Mouse (Mus musculus): Measurements from ENCODE around the gene Cpa4. TPM values are rescaled to one million over a fixed set of nuclear protein-coding genes. Genes with fewer than 3 reads are reported as not detected.
A peak's percentile ranks its signal among the peaks of the same experiment; 100 is the strongest.

Cpa4 gene
- polyA plus RNA-seq, 1 experiment from 2014 or later: not detected

DNA sequence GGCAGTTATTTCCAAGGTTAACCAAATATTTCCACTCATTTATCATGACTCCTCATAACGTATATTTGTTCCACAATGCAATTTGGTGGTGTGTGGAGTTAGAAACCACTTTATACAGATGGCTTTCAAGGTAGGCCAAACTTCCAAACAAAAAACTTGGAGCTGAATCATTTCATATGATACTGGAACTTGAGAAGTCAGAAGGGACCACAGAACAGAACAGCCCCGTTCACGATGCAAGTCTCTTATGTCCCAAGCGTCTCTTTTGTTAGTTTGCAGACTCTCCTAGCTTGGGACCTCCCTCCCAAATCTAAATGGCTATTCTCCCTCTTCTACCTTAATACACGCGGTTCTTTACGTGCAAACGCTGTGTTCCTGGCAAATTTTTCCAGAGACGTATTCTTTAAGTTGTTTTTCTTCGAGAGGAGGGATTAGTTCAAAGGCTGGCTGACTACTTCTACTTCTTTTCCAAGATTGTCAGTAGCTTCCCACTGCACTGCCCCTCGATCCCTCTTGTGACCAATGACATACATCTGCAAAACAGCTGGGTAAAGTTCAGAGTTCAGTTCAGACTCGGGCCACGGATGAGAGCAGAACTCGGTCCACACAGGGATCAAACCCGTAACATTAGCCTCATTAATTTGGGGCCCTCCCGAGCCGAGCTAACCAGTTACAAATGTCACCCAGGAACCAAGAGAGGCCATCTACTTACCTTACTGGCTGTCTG, 8.5 kb downstream of the Cpa4 start:
- DNase-seq: no peak
- H3K27ac ChIP-seq (ENCODE audit: low read depth): no peak overlapping the region
- no peaks in the 10 kb centered on the region for H3K27me3 ChIP-seq (ENCODE audit: insufficient read depth, low read length)
- H3K4me3 ChIP-seq (ENCODE audit: low read depth, low read length): no peak overlapping the region
- no peaks in the 10 kb centered on the region for H3K36me3 ChIP-seq (replicated peaks; ENCODE audit: insufficient read depth, low read length)
- no peak overlapping the region for H3K4me2 ChIP-seq (ENCODE audit: low read depth, low read length)
- no peaks in the 10 kb centered on the region for H3K4me1 ChIP-seq (ENCODE audit: insufficient read depth)
- no peaks in the 10 kb centered on the region for H3K9me3 ChIP-seq (ENCODE audit: low read length)
- no peak for ATAC-seq
- TF ChIP-seq EP300 (IDR thresholded peaks at IDR 0.05; ENCODE audit: low read depth) (no peak), CTCF (IDR thresholded peaks at IDR 0.05; ENCODE audit: low read depth) (no peak)
- WGBS (ENCODE audit: insufficient replicate concordance): 70% methylated on average over 17 of the region's 17 CpGs
- H3K9ac ChIP-seq (replicated peaks): no peak overlapping the region

DNA sequence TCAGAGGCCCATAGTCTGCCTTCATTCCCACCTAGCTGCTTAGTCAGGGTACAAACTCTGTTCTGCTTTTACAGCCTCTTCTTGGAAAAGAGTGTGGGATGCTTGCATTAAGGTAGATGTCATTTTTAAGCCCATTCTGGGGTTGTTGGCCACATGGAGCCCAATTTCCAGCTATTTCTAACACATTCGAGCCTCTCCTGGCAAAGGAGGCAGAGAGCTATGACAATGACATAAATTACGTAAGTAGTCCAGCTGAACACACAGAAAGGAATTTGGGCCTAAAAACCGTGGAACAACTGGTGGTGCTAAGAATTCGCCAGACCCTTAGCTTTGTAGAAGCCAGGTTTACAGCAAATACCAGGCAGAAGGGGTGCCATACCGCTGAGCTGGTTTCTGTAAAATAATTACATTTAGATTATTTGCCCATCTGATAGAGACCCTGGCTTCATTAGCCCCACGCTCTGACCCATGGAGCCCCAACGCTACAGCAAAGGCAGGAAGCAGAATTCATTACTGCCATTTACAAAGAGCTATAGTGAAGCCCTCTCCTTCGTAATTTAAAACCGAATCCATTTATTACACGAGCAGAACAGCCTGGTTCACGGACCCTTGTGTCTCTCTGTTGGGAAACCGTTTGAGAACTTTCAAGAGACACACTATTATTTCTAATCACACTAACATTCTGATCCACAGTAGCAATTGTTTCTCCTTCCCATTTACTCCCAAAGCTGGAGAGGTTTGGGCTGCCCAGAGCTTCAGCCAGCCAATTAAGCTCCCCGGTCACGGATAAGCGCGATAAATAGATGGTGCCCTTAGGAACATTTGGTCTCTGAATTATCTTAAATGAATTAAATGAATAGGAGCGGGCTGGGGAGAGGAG, 12.0 kb downstream of the Cpa4 start:
- Histone ChIP-seq H3K4me3 (ENCODE audit: low read depth, low read length) (no peak overlapping the region), H3K4me1 (ENCODE audit: insufficient read depth) (no peaks in the 10 kb centered on the region), H3K9me3 (ENCODE audit: low read length) (no peaks in the 10 kb centered on the region), H3K9ac (replicated peaks) (no peak overlapping the region), H3K27me3 (ENCODE audit: insufficient read depth, low read length) (no peaks in the 10 kb centered on the region), H3K4me2 (ENCODE audit: low read depth, low read length) (no peak overlapping the region), H3K27ac (ENCODE audit: low read depth) (no peak overlapping the region), H3K36me3 (replicated peaks; ENCODE audit: insufficient read depth, low read length) (no peaks in the 10 kb centered on the region)
- 72% methylated on average over 17 of the region's 17 CpGs for WGBS (ENCODE audit: insufficient replicate concordance)
- TF ChIP-seq EP300 (IDR thresholded peaks at IDR 0.05; ENCODE audit: low read depth) (no peak), CTCF (IDR thresholded peaks at IDR 0.05; ENCODE audit: low read depth) (no peak)
- DNase-seq: no peak
- ATAC-seq: no peak

DNA sequence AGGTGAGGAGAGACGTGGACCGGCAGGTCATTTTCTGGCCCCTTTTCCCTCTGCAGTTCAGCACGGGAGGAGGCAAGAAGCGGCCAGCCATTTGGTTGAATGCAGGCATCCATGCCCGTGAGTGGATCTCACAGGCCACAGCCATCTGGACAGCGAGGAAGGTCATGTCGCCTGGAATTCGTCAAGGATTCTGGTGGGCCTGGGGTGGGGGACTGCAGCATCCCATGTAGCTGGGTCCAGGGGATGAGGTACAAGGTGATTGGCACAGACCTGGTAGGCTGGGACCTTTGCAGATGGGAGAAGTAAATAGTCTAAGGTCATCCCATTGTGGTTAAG, 12.6 kb downstream of the Cpa4 start:
- no peaks in the 10 kb centered on the region for H3K36me3 ChIP-seq (replicated peaks; ENCODE audit: insufficient read depth, low read length)
- no peak overlapping the region for H3K4me2 ChIP-seq (ENCODE audit: low read depth, low read length)
- no peaks in the 10 kb centered on the region for H3K27me3 ChIP-seq (ENCODE audit: insufficient read depth, low read length)
- ATAC-seq: no peak
- no peaks in the 10 kb centered on the region for H3K4me1 ChIP-seq (ENCODE audit: insufficient read depth)
- 83% methylated on average over 8 of the region's 8 CpGs for WGBS (ENCODE audit: insufficient replicate concordance)
- no peak overlapping the region for H3K9ac ChIP-seq (replicated peaks)
- TF ChIP-seq EP300 (IDR thresholded peaks at IDR 0.05; ENCODE audit: low read depth) (no peak), CTCF (IDR thresholded peaks at IDR 0.05; ENCODE audit: low read depth) (no peak)
- no peaks in the 10 kb centered on the region for H3K9me3 ChIP-seq (ENCODE audit: low read length)
- H3K27ac ChIP-seq (ENCODE audit: low read depth): no peak overlapping the region
- no peak for DNase-seq
- H3K4me3 ChIP-seq (ENCODE audit: low read depth, low read length): no peak overlapping the region

DNA sequence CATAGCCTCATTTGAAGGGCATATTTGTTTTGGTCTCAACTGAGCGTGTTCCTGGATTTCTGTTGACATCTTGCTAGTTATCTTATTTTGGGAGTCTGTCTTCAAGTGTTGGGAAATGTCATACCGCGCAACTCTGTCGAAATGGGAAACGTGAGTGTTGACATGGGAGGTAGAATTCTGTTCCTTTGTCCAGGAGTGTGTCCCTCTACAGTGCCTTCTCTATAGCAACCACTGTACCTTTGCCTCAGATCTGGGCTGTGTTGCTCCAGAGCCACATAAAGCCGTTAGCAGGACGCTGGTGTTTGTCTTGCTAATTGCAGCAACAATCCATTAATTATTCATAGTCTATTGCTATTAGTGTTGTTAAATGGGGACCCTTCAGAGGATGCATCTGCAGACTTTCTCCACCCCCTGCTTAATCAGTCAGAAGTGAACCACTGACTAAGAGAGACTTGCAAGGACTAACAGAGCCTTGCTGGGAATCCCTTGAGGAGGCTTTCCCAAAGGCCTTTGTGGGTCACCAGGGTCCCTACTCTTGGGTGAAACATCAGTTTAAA, 18.8 kb downstream of the Cpa4 start:
- no peak overlapping the region for H3K27ac ChIP-seq (ENCODE audit: low read depth)
- 58% methylated on average over 7 of the region's 7 CpGs for WGBS (ENCODE audit: insufficient replicate concordance)
- no peaks in the 10 kb centered on the region for H3K27me3 ChIP-seq (ENCODE audit: insufficient read depth, low read length)
- ATAC-seq: no peak
- H3K4me2 ChIP-seq (ENCODE audit: low read depth, low read length): no peak overlapping the region
- no peaks in the 10 kb centered on the region for H3K4me1 ChIP-seq (ENCODE audit: insufficient read depth)
- H3K36me3 ChIP-seq (replicated peaks; ENCODE audit: insufficient read depth, low read length): no peaks in the 10 kb centered on the region
- no peak overlapping the region for H3K9ac ChIP-seq (replicated peaks)
- TF ChIP-seq CTCF (IDR thresholded peaks at IDR 0.05; ENCODE audit: low read depth) (no peak), EP300 (IDR thresholded peaks at IDR 0.05; ENCODE audit: low read depth) (no peak)
- H3K9me3 ChIP-seq (ENCODE audit: low read length): no peaks in the 10 kb centered on the region
- no peak overlapping the region for H3K4me3 ChIP-seq (ENCODE audit: low read depth, low read length)
- peak; percentile 37 for DNase-seq

DNA sequence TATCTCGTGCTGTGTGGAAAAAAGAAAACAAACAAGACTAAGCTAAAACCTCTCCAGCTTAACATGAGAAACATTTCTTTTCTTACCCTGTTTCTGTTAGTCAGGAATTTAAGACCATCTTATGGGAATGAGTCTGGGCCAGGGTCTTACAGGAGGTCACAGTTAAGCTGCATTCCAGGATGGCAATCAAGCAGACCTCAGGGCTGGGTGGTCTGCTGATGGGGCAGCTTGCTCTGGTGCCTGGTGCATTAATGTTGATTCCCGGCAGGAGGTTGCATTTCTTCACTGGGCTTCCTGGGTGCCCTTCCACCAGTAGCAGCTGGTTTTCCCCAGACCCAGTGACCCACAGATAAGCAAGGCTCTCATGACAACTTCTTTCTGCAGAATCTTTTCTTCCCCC, 21.6 kb downstream of the Cpa4 start:
- ATAC-seq (no peak), DNase-seq (no peak)
- TF ChIP-seq EP300 (IDR thresholded peaks at IDR 0.05; ENCODE audit: low read depth) (no peak), CTCF (IDR thresholded peaks at IDR 0.05; ENCODE audit: low read depth) (no peak)
- H3K36me3 ChIP-seq (replicated peaks; ENCODE audit: insufficient read depth, low read length): no peaks in the 10 kb centered on the region
- H3K9ac ChIP-seq (replicated peaks): no peak overlapping the region
- H3K27ac ChIP-seq (ENCODE audit: low read depth): peak overlapping the region; percentile 29; the same call in 1 of the 2 replicates
- H3K4me2 ChIP-seq (ENCODE audit: low read depth, low read length): no peak overlapping the region
- no peak overlapping the region for H3K4me3 ChIP-seq (ENCODE audit: low read depth, low read length)
- WGBS (ENCODE audit: insufficient replicate concordance): 40% methylated on average over 2 of the region's 2 CpGs
- H3K9me3 ChIP-seq (ENCODE audit: low read length): no peaks in the 10 kb centered on the region
- no peaks in the 10 kb centered on the region for H3K27me3 ChIP-seq (ENCODE audit: insufficient read depth, low read length)
- no peaks in the 10 kb centered on the region for H3K4me1 ChIP-seq (ENCODE audit: insufficient read depth)

DNA sequence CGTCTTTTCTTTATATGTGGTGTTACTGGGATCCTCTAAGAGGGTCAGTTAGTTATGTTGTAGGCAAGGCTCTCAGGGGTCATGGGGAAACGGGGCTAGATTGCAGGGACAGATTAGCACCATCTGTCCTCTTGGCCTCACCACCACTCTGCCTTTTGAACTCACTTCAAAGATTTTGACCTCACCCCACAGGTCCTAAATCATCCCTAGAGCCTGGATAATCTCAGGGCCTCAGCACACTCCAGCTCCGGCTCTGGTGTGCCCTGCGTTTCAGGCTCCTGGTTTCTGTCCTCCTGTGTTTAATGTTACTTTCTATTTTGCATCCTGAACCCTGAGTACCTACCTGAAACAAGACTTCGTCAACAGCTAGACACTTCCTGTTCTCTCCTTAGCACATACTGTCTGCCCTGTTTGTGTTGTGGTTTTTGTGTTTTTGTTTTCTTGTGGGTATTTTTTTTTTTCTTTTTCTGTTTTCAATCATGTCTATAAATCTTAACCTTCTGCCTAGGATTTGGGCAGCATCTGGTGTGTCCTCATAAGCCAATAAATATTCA, 23.8 kb downstream of the Cpa4 start:
- WGBS (ENCODE audit: insufficient replicate concordance): 50% methylated on average over 5 of the region's 5 CpGs
- Histone ChIP-seq H3K36me3 (replicated peaks; ENCODE audit: insufficient read depth, low read length) (no peaks in the 10 kb centered on the region), H3K9ac (replicated peaks) (no peak overlapping the region), H3K4me2 (ENCODE audit: low read depth, low read length) (no peak overlapping the region), H3K27me3 (ENCODE audit: insufficient read depth, low read length) (no peaks in the 10 kb centered on the region), H3K9me3 (ENCODE audit: low read length) (no peaks in the 10 kb centered on the region), H3K27ac (ENCODE audit: low read depth) (no peak overlapping the region), H3K4me1 (ENCODE audit: insufficient read depth) (no peaks in the 10 kb centered on the region), H3K4me3 (ENCODE audit: low read depth, low read length) (no peak overlapping the region)
- DNase-seq (no peak), ATAC-seq (no peak)
- no peak for TF ChIP-seq EP300 (IDR thresholded peaks at IDR 0.05; ENCODE audit: low read depth)
- TF ChIP-seq CTCF (IDR thresholded peaks at IDR 0.05; ENCODE audit: low read depth): no peak

Measured in liver, postnatal 0 days (tissue).